Comparison of ENCODE assay signal across 18 mouse cellular contexts in genomic region chr10:84811913-84812295, GRCm38 (mm10). TPM values are rescaled to one million over a fixed set of nuclear protein-coding genes. Genes with fewer than 3 reads are reported as not detected.
"Had no signal": no experiment of that assay in that cellular context is flagged by ENCODE, and none has a peak within 500 bp of the region (broad histone marks: within the 10 kb centered on the region; RNA-seq: fewer than 3 reads in every experiment).

No protein-coding gene starts in this region.

- ATAC-seq: midbrain, embryonic 15.5 days had no signal

- H3K4me3 ChIP-seq: layer of hippocampus, adult 2 months; limb, embryonic 12.5 days; liver, embryonic 15.5 days; midbrain, embryonic 15.5 days; neural tube, embryonic 12.5 days had no signal

- H3K9ac ChIP-seq: limb, embryonic 12.5 days; liver, embryonic 15.5 days; lung, embryonic 14.5 days; midbrain, embryonic 15.5 days; neural tube, embryonic 12.5 days had no signal

- DNase-seq: kidney, postnatal 10 days; kidney, postnatal 4 days; lung, embryonic 14.5 days; lung, postnatal 10 days; lung, postnatal 4 days; right cerebral cortex, postnatal 4 days; spleen, adult 18-20 months; thymus, adult 18-20 months; thymus, postnatal 14 days had no signal

- H3K27me3 ChIP-seq: limb, embryonic 12.5 days; liver, embryonic 15.5 days; midbrain, embryonic 15.5 days; neural tube, embryonic 12.5 days had no signal

- H3K36me3 ChIP-seq: limb, embryonic 12.5 days; liver, embryonic 15.5 days; midbrain, embryonic 15.5 days had no signal

- H3K4me1 ChIP-seq: limb, embryonic 12.5 days; liver, embryonic 15.5 days; neural tube, embryonic 12.5 days had no signal

- H3K27ac ChIP-seq: limb, embryonic 12.5 days; liver, embryonic 15.5 days; midbrain, embryonic 15.5 days; neural tube, embryonic 12.5 days had no signal

RNA-seq across cellular contexts. Expression of gene Rfx4, which starts 56.0 kb away (rescaled TPM):
- total RNA-seq: monocyte, adult 5-6 weeks; neutrophil, adult 5-6 weeks had no signal
- polyA plus RNA-seq: liver, embryonic 11.5 days; liver, embryonic 15.5 days; lung, embryonic 14.5 days; stomach, embryonic 14.5 days had no signal
